Mouse (Mus musculus) erythroid progenitor cell, adult 5-6 weeks (primary cell): ENCODE measurements around the gene Ccr2. TPM values are rescaled to one million over a fixed set of nuclear protein-coding genes. Genes with fewer than 3 reads are reported as not detected.
"Not testable (repeated sequence)": the region's sequence is repeated elsewhere in the genome, so short reads cannot be mapped to it uniquely, and the experiment has no call there.

ENCODE experiments used
- ATAC-seq: replicated peaks from 2 replicates; pipeline ENCODE4 v1.8.0; 2016; ENCODE audit warnings: moderate number of reproducible peaks, mild to moderate bottlenecking, moderate TSS enrichment, inconsistent platforms; ENCODE audit not compliant: poor library complexity, low FRiP score, severe bottlenecking
- total RNA-seq, 2 experiments: library from RNA; stranded (forward) in 1 of 2; stranded (reverse) in 1 of 2; fragments of 150-400 nt in 1 of 2; fragments of 186-747, 209-891 nt in 1 of 2; gene quantifications; 2 replicates each; pipeline versions ENCODE4 v1.2.3 to v1.2.4; 2015 to 2017; ENCODE audit warnings: low replicate concordance in 2 of 2

The Ccr2 gene
- total RNA-seq, 2 experiments from 2014 or later, result 21.4 to 51.1 TPM

- ATAC-seq, result peak; percentile 36
Observed at GRCm38 (mm10) chr9:124112591-124113239, 11.0 kb downstream of the Ccr2 start.

DNA sequence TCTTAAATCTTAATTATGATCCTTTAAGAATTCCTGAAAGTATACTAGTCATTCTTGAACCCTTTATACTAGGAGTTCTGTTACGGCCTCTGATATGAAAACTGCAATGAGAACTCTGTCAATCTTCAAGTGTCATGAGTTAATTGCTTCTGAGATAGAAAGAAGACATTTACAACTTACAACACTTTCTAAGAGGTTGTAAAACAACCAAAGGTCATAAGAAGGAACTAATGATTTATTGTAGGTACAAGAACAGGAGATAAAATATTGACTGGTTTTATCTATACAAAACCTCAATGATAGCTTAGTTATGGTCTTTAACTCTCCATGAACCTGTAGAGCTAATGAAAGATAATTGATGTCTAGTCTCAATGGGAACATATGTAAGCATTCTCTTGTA is 12.0 kb downstream of the Ccr2 start:
- ATAC-seq, result no peak

- peak; percentile 84 for ATAC-seq
Observed at GRCm38 (mm10) chr9:124118489-124118888, 16.7 kb downstream of the Ccr2 start.

GRCm38 (mm10) chr9:124121387-124122184 is 19.8 kb downstream of the Ccr2 start, which contains the start of gene Ccr5:
Gene Ccr5, plus strand, starts transcription at chr9:124121543.
- ATAC-seq, result no peak

DNA sequence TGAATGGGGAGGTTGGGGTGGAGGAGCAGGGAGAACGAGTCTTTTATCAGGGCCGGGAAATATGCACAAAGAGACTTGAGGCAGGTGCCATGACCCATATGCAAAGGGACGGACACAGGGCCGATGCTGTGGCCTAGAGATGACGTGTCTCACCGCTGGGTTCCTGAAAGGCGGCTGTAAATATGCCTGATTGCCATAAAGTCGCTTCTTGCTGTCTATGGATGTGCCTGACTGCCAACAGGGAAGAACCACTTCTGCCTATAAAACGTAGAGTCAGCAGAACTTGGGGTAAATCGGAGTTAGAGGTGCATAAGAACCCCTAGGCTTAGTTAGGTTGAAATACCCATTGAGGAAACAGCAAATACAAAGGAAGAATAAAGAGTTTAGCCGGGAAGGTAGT is 23.8 kb downstream of the Ccr2 start:
- no peak for ATAC-seq

- no peak for ATAC-seq
Observed at GRCm38 (mm10) chr9:124126373-124126772, 24.6 kb downstream of the Ccr2 start.

DNA sequence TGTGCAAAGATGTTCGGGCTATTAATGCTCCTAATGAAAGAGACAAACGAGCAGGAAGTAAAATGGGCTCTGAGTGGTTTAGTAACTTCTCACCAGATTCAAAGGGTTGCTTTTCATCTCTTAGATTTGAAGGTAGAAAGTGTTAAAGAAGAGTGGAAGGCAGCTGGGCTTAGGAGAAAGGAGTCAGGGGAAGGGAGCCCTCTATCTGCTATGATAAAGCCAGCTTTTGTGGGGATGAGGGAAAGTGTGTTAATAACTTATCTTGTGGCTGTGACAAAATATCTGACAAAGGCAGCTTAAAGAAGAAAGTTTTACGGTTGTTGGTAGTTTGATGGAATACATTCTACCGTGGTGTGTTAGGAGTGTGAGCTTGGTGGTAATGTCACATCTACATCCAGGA is 25.7 kb downstream of the Ccr2 start:
- ATAC-seq, result no peak

DNA sequence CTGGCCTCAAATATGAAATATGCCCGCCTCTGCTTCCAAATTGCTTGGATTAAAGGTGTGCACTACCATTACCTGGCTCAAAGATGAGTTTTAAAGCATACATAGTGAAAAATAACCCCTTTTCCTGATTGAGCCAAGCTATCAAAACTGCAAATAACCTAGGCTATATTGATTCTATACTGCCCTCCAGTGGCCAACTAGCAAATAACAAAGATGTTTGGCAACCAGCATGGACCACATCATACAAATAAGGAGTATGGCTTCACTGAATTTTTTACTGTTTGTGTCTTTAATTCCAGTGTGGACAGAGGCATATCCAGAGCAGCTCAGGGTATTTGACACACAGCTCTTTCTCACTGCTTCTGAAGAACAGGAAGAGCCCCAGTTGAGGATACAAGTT is 26.6 kb downstream of the Ccr2 start:
- ATAC-seq, result peak; percentile 88

DNA sequence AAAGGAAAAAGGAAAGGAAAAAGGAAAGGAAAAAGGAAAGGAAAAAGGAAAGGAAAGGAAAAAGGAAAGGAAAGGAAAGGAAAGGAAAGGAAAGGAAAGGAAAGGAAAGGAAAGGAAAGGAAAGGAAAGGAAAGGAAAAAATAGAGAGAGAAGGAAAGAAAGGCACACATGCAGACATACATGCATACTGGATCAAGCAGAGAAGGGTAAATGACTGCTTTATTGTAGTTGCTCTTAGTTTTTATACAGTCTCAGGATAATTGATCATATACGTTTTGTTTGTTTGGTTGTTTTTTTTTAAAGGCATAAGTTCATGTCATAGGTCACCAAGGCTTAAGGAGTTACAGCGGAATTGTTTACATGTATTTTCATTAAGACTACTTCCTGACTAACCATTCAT is 31.1 kb downstream of the Ccr2 start:
- ATAC-seq, result not testable (repeated sequence)

GRCm38 (mm10) chr9:124134919-124135318 is 33.2 kb downstream of the Ccr2 start:
- not testable (repeated sequence) for ATAC-seq

GRCm38 (mm10) chr9:124137619-124138018 is 35.9 kb downstream of the Ccr2 start:
- peak; percentile 64 for ATAC-seq

DNA sequence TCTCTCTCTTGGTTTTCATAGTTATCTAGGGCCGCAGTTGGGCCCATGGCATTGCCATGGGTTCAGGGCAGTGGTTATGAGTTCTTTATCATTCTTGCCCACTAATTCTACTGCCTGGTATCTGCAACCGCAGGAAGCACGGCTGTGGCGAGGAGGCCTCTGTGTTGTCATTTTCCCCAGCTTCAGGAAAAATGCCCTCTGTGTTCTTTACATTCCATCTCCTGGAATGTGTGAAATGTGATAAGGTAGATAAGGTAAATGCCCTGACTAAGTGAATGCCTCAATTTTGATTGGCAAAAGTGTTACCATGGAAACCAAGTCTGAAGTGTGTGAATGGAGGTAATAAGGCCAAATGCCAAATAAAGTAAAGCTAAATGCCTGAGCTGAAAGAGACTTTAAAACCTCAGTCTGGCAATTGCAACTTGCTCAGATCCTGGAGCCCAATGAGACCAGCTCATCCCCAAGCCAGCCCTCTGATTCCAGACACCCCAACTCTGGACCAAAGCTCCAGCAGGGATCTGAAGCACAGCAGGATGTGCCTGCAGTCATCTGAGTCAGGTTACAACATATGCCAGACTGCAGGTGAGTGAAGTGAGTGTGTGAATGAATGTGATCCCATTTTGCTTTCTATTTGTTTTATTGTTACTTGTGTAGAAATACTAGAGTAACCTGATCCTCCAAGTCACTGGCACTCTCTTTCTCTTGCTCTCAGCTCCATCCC is 36.5 kb downstream of the Ccr2 start:
- ATAC-seq, result peak; percentile 99

DNA sequence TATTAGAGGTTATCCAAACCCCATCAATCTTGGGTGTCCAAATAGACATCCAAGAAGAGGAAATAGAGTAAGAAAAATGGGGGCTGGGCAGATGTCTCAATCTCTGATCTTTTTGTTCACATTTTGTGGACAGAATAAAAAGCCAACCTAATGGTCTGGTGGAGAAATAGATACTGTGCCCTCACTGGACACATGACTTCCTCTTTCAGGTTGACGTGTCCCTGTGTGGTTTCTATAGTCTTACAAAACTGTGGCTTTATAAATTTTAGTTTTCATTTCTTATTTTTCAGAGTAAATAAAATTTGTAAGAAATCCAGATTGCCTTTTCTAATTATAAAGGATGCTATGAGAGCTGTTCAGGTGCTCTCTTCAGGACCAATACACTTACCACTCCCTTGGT is 41.9 kb downstream of the Ccr2 start:
- ATAC-seq, result no peak

DNA sequence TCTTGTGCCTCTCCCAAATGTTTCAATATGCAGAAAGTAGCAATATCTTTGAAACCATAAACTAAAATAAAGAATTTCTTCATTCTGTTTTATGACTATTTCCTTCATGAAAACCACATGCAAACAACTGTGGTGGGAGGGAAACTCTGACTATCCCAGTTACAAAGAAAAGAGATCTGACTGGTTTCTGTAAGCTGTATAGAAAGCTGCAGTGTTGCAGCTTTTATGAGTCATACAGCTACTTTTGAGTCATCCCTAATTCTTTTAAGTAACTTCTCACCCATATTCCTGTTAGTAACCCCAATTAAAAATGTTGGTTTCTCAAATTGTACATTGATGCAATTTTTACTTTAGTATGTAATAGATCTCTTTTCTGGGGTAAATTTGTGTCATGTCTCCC is 44.6 kb downstream of the Ccr2 start:
- no peak for ATAC-seq

Other genes with a start within 250 kb of the Ccr2 start
- gene Xcr1, start 239.9 kb upstream of the Ccr2 start, total RNA-seq (2015; ENCODE audit: low replicate concordance), result 0.84 TPM in 1 of 2 replicates, not detected in the other
- gene Xcr1, start 239.9 kb upstream of the Ccr2 start, total RNA-seq (2017; ENCODE audit: low replicate concordance), result not detected in 2 replicates
- 7.1 and 24.9 TPM in 2 replicates for gene Ccr1, start 133.3 kb upstream of the Ccr2 start, total RNA-seq (2015; ENCODE audit: low replicate concordance)
- gene Ccr1, start 133.3 kb upstream of the Ccr2 start, total RNA-seq (2017; ENCODE audit: low replicate concordance), result 2.6 and 9.9 TPM in 2 replicates
- 6.7 TPM in 1 of 2 replicates, not detected in the other for gene Ccr1l1, start 123.5 kb upstream of the Ccr2 start, total RNA-seq (2015; ENCODE audit: low replicate concordance)
- gene Ccr1l1, start 123.5 kb upstream of the Ccr2 start, total RNA-seq (2017; ENCODE audit: low replicate concordance), result 1.0 TPM in 1 of 2 replicates, not detected in the other
- gene Ccr3, start 80.0 kb upstream of the Ccr2 start, total RNA-seq (2015; ENCODE audit: low replicate concordance), result 21.4 and 26.3 TPM in 2 replicates
- 14.7 and 15.8 TPM in 2 replicates for gene Ccr3, start 80.0 kb upstream of the Ccr2 start, total RNA-seq (2017; ENCODE audit: low replicate concordance)
- gene Ccr5, start 19.6 kb downstream of the Ccr2 start, total RNA-seq (2015; ENCODE audit: low replicate concordance), result not detected in 2 replicates
- gene Ccr5, start 19.6 kb downstream of the Ccr2 start, total RNA-seq (2017; ENCODE audit: low replicate concordance), result 0.13 and 0.23 TPM in 2 replicates
- 5.0 and 12.3 TPM in 2 replicates for gene 2010315B03Rik, start 210.7 kb downstream of the Ccr2 start, total RNA-seq (2015; ENCODE audit: low replicate concordance)
- gene 2010315B03Rik, start 210.7 kb downstream of the Ccr2 start, total RNA-seq (2017; ENCODE audit: low replicate concordance), result 3.0 and 9.2 TPM in 2 replicates